Mouse (Mus musculus) testis, postnatal 10 days (tissue): ENCODE data around the gene Rhox4a.
"Not testable (repeated sequence)": the region's sequence is repeated elsewhere in the genome, so short reads cannot be mapped to it uniquely, and the experiment has no call there.

ENCODE experiments used
- DNase-seq: peaks from one replicate; pipeline ENCODE4 v3.0.0; 2021; ENCODE audit warnings: low spot score

Rhox4a gene

DNA sequence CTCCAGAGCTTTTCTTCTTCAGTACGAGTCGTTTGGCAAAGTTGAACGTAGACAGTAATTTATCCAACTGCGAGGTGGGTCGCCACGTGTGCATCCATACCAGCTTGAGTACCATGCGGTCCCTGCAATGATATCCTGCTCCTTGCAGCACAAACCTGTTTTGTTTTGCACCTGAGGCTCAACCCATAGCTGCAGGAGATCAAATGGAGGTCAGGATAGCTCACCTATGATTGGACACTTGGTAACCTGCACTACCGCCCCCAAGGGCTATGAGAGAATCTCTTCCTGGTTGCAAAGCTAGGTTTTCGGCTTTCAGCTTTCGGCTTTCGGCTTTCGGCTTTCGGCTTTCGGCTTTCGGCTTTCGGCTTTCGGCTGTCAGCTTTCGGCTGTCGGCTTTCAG lies at the start of gene Rhox4a:
Gene Rhox4a, plus strand, starts transcription at position 301 of the 400 bp plus-strand sequence.
- not testable (repeated sequence) for DNase-seq

DNA sequence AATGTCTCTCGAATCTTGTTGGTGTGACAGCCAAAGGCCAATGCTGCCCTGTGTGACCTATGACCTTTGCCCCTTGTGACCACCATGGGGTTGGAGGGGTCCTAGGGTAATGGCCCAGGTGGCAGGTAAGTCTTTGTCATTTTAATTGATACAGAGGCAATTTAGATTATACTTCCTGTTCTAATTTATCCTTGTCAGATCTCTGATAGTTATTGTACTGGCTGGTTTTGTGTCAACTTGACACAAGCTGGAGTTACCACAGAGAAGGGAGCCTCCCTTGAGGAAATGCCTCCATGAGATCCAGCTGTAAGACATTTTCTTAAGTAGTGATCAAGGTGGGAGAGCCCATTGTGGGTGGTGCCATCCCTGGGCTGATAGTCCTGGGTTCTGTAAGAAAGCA lies 43.0 kb upstream of the Rhox4a start, which contains the start of gene Rhox1:
Gene Rhox1, minus strand, starts transcription at position 101 of the 400 bp plus-strand sequence.
- DNase-seq = not testable (repeated sequence)

DNA sequence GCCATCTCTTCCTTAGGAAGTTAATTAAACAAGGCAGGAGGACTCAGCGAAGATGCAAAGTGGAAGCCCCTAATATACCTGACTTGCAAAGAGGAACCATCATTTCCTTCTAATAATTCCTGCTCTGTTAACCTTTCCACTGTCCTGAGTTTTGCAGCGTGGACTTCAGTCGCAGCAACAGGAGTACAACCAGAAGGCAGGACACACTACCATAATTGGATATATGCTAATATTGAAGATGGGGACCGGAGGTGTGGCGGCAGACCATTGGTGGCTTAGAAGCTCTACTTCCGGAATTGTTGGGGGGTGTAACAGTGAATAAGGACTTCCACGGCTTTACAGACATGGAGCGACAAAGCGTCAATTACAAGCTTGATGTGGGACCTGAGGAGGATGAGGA lies 20.5 kb upstream of the Rhox4a start, which contains the start of gene Rhox2a:
Gene Rhox2a, plus strand, starts transcription at position 301 of the 400 bp plus-strand sequence.
- DNase-seq = not testable (repeated sequence)

DNA sequence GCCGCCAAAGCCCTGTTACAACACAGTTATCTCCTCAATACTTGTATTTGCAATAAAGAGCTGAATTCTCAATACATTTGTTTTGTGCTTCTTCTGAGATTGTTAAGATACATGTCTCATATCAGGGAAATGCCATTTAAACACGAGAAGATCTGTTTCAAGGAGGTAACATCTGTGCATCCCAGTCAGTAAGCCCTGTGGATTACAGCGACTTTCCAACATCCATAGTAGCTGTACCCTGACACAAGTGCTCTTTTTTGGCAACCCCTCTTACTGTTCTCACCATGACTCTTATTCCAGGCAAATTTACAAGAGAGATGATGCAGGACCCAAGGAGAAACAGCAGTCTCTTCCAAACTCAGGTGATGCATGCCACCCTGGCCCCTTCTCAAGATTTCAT lies 15.5 kb upstream of the Rhox4a start, which contains the start of gene Rhox3a:
Gene Rhox3a, plus strand, starts transcription at position 301 of the 400 bp plus-strand sequence.
- not testable (repeated sequence) for DNase-seq
